Mouse (Mus musculus) 416B (cell line): Measurements from ENCODE around the gene Irf9.

ENCODE experiments used
- DNase-seq: peaks from one replicate; pipeline ENCODE4 v3.0.0; 2011; ENCODE audit warnings: low read depth

Gene Irf9

GRCm38 (mm10) chr14:55615876-55616275 is 12.5 kb downstream of the Irf9 start:
- no peak for DNase-seq

GRCm38 (mm10) chr14:55616844-55617243 is 13.5 kb downstream of the Irf9 start:
- no peak for DNase-seq

GRCm38 (mm10) chr14:55617822-55618221 is 14.5 kb downstream of the Irf9 start, which contains the start of gene Rec8:
Gene Rec8 (plus strand): TSS chr14:55618037.
- DNase-seq = no peak

- DNase-seq = peak; percentile 80
Observed at GRCm38 (mm10) chr14:55618486-55619195, 15.3 kb downstream of the Irf9 start.

GRCm38 (mm10) chr14:55628077-55628827 is 24.9 kb downstream of the Irf9 start:
- DNase-seq = no peak

GRCm38 (mm10) chr14:55629312-55629711 is 25.9 kb downstream of the Irf9 start:
- DNase-seq = peak; percentile 46

- peak; percentile 39 for DNase-seq
Observed at GRCm38 (mm10) chr14:55634874-55635522, 31.6 kb downstream of the Irf9 start.

- peak; percentile 94 for DNase-seq
Observed at GRCm38 (mm10) chr14:55635523-55636007, 32.2 kb downstream of the Irf9 start, which contains the start of gene Ipo4. Gene Ipo4 (minus strand): TSS chr14:55635957.

GRCm38 (mm10) chr14:55637795-55638194 is 34.4 kb downstream of the Irf9 start, which contains the start of gene Gm49378:
Gene Gm49378 (minus strand): TSS chr14:55637895.
- DNase-seq = no peak

GRCm38 (mm10) chr14:55640816-55641215 is 37.4 kb downstream of the Irf9 start:
- DNase-seq = no peak

- DNase-seq = peak; percentile 52
Observed at GRCm38 (mm10) chr14:55641291-55641690, 37.9 kb downstream of the Irf9 start.

- no peak for DNase-seq
Observed at GRCm38 (mm10) chr14:55642679-55643059, 39.3 kb downstream of the Irf9 start.

- peak; percentile 87 for DNase-seq
Observed at GRCm38 (mm10) chr14:55643060-55643907, 39.9 kb downstream of the Irf9 start, which contains the start of gene Tm9sf1. Gene Tm9sf1 (minus strand): TSS chr14:55643806.

- peak; percentile 62 for DNase-seq
Observed at GRCm38 (mm10) chr14:55644261-55644888, 41.0 kb downstream of the Irf9 start.

GRCm38 (mm10) chr14:55649884-55650283 is 46.5 kb downstream of the Irf9 start, which contains the start of gene Tssk4:
Gene Tssk4 (plus strand): TSS chr14:55650184.
- DNase-seq = no peak

GRCm38 (mm10) chr14:55651528-55651927 is 48.2 kb downstream of the Irf9 start:
- DNase-seq = no peak

- DNase-seq = no peak
Observed at GRCm38 (mm10) chr14:55656935-55657334, 53.6 kb downstream of the Irf9 start.

- DNase-seq = no peak
Observed at GRCm38 (mm10) chr14:55658011-55658410, 54.6 kb downstream of the Irf9 start.
